Mouse (Mus musculus): ENCODE data around the gene Fbn1. TPM values are rescaled to one million over a fixed set of nuclear protein-coding genes. Genes with fewer than 3 reads are reported as not detected.

Gene Fbn1
- polyA plus RNA-seq, 1 experiment from 2014 or later: 2.1 TPM

DNA sequence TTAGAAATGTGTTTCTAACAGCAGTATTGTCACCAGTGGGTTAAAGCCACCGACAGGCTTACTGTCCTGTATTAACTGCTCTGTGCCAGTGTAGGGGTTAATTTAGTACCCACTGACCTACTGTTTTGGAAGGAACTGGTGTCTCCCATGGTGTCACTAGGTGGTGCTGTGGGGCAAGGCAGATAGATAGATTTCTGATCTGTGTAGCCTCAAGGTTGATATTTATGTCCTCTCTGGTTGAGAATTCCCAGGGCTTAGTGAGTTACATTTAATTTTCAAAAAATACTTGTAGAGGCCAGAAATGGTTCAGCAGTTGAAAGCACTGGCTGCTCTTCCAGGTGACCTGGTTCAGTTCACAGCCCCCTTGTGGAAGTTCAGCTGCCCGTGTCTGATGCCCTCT, 255.5 kb downstream of the Fbn1 start:
- Histone ChIP-seq H3K27ac (ENCODE audit: low read depth, low read length) (no peak overlapping the region), H3K9me3 (ENCODE audit: control insufficient read depth, low read length) (no peaks in the 10 kb centered on the region), H3K4me2 (ENCODE audit: low read length) (no peak overlapping the region), H3K9ac (ENCODE audit: low read depth, low read length) (no peak overlapping the region), H3K4me3 (ENCODE audit: low read length) (no peak overlapping the region), H3K27me3 (replicated peaks; ENCODE audit: control insufficient read depth, insufficient read depth, low read length) (no peaks in the 10 kb centered on the region), H3K4me1 (ENCODE audit: control insufficient read depth, insufficient read depth, low read depth, low read length) (peaks cover 5% of the 10 kb centered on the region), H3K36me3 (ENCODE audit: control insufficient read depth, insufficient read depth, low read length) (peaks cover 13% of the 10 kb centered on the region)
- no peak for ATAC-seq
- 53% methylated on average over 2 of the region's 2 CpGs for WGBS

DNA sequence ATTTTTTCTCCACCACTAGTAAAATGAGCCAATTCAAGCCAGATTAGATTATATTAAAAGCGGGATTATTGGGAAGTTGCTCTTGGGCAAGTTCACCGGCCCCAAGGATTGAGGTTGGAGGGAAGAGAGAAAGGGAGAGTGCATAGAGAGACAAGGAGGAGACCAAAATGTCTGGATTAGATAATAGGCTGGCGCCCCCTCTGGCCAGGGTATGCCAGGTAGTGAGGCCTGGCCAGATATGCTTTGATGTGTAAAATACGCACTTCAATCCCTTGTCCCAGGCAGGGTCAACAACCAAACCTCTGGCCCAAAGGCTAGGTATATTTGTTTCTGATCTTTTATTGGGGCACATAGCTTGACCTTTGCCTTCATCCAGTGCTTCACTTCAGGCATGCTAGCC, 256.0 kb downstream of the Fbn1 start:
- H3K27me3 ChIP-seq (replicated peaks; ENCODE audit: control insufficient read depth, insufficient read depth, low read length): no peaks in the 10 kb centered on the region
- 87% methylated on average over 4 of the region's 4 CpGs for WGBS
- no peak overlapping the region for H3K27ac ChIP-seq (ENCODE audit: low read depth, low read length)
- H3K36me3 ChIP-seq (ENCODE audit: control insufficient read depth, insufficient read depth, low read length): peaks cover 13% of the 10 kb centered on the region
- no peak overlapping the region for H3K4me2 ChIP-seq (ENCODE audit: low read length)
- no peak overlapping the region for H3K9ac ChIP-seq (ENCODE audit: low read depth, low read length)
- no peak overlapping the region for H3K4me3 ChIP-seq (ENCODE audit: low read length)
- no peaks in the 10 kb centered on the region for H3K9me3 ChIP-seq (ENCODE audit: control insufficient read depth, low read length)
- ATAC-seq: no peak
- H3K4me1 ChIP-seq (ENCODE audit: control insufficient read depth, insufficient read depth, low read depth, low read length): peaks cover 5% of the 10 kb centered on the region

Other genes with a start within 250 kb of the Fbn1 start
- gene Gm9913, start 2.9 kb downstream of the Fbn1 start, polyA plus RNA-seq (2015; fragmentation: Nextera tagmentation; extraction: Ambion mirVana): 0.08 and 0.10 TPM in 2 replicates
- 2.4 and 3.0 TPM in 2 replicates for gene Cep152, start 117.1 kb upstream of the Fbn1 start, polyA plus RNA-seq (2015; fragmentation: Nextera tagmentation; extraction: Ambion mirVana)
- gene Eid1, start 165.1 kb upstream of the Fbn1 start, polyA plus RNA-seq (2015; fragmentation: Nextera tagmentation; extraction: Ambion mirVana): 373 and 390 TPM in 2 replicates
- gene Shc4, start 216.2 kb upstream of the Fbn1 start, polyA plus RNA-seq (2015; fragmentation: Nextera tagmentation; extraction: Ambion mirVana): 4.3 and 5.0 TPM in 2 replicates